In genomic region chr11:23497718-23498509, GRCm38 (mm10) we compare ENCODE assay signal across 8 mouse cellular contexts. TPM values are rescaled to one million over a fixed set of nuclear protein-coding genes. Genes with fewer than 3 reads are reported as not detected.
DNase-seq lines count a peak whose midpoint lies in the region; ATAC-seq lines count a peak whose summit lies in the region.

TSS of gene Ahsa2 (minus strand) at chr11:23498030.

- peaks cover 30% of the 10 kb centered on the region for H3K36me3 ChIP-seq in embryonic facial prominence, embryonic 14.5 days (ENCODE audit: control insufficient read depth, insufficient read depth, low read length)
- H3K36me3 ChIP-seq in kidney, embryonic 14.5 days (ENCODE audit: control insufficient read depth, insufficient read depth, low read length) = peaks cover 30% of the 10 kb centered on the region
- peaks cover 21% of the 10 kb centered on the region for H3K36me3 ChIP-seq in limb, embryonic 15.5 days

- H3K9ac ChIP-seq in embryonic facial prominence, embryonic 14.5 days (ENCODE audit: low read depth, low read length) = peak within 1 kb of the TSS; percentile 93
- H3K9ac ChIP-seq in kidney, embryonic 14.5 days (ENCODE audit: low read depth, low read length) = peak within 1 kb of the TSS; percentile 92
- H3K9ac ChIP-seq in limb, embryonic 15.5 days = peak within 1 kb of the TSS; percentile 92

- H3K4me1 ChIP-seq in embryonic facial prominence, embryonic 14.5 days (ENCODE audit: control insufficient read depth, insufficient read depth, low read length) = peaks cover 11% of the 10 kb centered on the region
- peaks cover 15% of the 10 kb centered on the region for H3K4me1 ChIP-seq in kidney, embryonic 14.5 days (ENCODE audit: control insufficient read depth, insufficient read depth, low read length)
- peaks cover 17% of the 10 kb centered on the region for H3K4me1 ChIP-seq in limb, embryonic 15.5 days

- peak within 1 kb of the TSS; percentile 95 for H3K4me3 ChIP-seq in embryonic facial prominence, embryonic 14.5 days (ENCODE audit: low read depth, low read length)
- H3K4me3 ChIP-seq in kidney, embryonic 14.5 days (ENCODE audit: low read length) = peak within 1 kb of the TSS; percentile 88
- H3K4me3 ChIP-seq in limb, embryonic 15.5 days = peak within 1 kb of the TSS; percentile 92

- no peaks in the 10 kb centered on the region for H3K27me3 ChIP-seq in embryonic facial prominence, embryonic 14.5 days (replicated peaks; ENCODE audit: control insufficient read depth, insufficient read depth, low read length)
- H3K27me3 ChIP-seq in kidney, embryonic 14.5 days (ENCODE audit: control insufficient read depth, insufficient read depth, low read length) = no peaks in the 10 kb centered on the region
- no peaks in the 10 kb centered on the region for H3K27me3 ChIP-seq in limb, embryonic 15.5 days

- ATAC-seq in embryonic facial prominence, embryonic 14.5 days (ENCODE audit: low read depth) = peak; percentile 94
- ATAC-seq in kidney, embryonic 14.5 days (ENCODE audit: low FRiP score, low TSS enrichment) = peak; percentile 96
- ATAC-seq in limb, embryonic 15.5 days (ENCODE audit: insufficient number of reproducible peaks, low FRiP score, low TSS enrichment, low read depth) = peak; percentile 96

- H3K9me3 ChIP-seq in embryonic facial prominence, embryonic 14.5 days (ENCODE audit: control insufficient read depth, low read length) = no peaks in the 10 kb centered on the region
- H3K9me3 ChIP-seq in kidney, embryonic 14.5 days (ENCODE audit: control insufficient read depth, low read length) = no peaks in the 10 kb centered on the region
- H3K9me3 ChIP-seq in limb, embryonic 15.5 days = no peaks in the 10 kb centered on the region

- H3K27ac ChIP-seq in embryonic facial prominence, embryonic 14.5 days (replicated peaks; ENCODE audit: low read depth, low read length) = peak within 1 kb of the TSS; percentile 95
- H3K27ac ChIP-seq in kidney, embryonic 14.5 days (ENCODE audit: low read depth, low read length) = peak within 1 kb of the TSS; percentile 94
- peak within 1 kb of the TSS; percentile 97 for H3K27ac ChIP-seq in limb, embryonic 15.5 days

- peak; percentile 94 for DNase-seq in 3T3-L1 (ENCODE audit: low read depth, low spot score)
- DNase-seq in adrenal gland, postnatal 4 days (ENCODE audit: low spot score in 2 of 2) = peak; percentile 92 to 95
- DNase-seq in embryonic facial prominence, embryonic 14.5 days (ENCODE audit: low spot score) = peak; percentile 98
- peak; percentile 95 to 96 for DNase-seq in heart, adult 9 months (ENCODE audit: low spot score in 2 of 2)
- peak; percentile 81 to 91 for DNase-seq in monocyte, adult 2 months (ENCODE audit: low read depth in 1 of 2, low spot score in 2 of 2)
- DNase-seq in spleen, postnatal 36 days (ENCODE audit: low spot score in 2 of 2) = peak; percentile 97 to 98

- H3K4me2 ChIP-seq in embryonic facial prominence, embryonic 14.5 days (ENCODE audit: low read depth, low read length) = peak within 1 kb of the TSS; percentile 85
- peak within 1 kb of the TSS; percentile 65 for H3K4me2 ChIP-seq in kidney, embryonic 14.5 days (replicated peaks; ENCODE audit: low read depth, low read length)
- H3K4me2 ChIP-seq in limb, embryonic 15.5 days = peak within 1 kb of the TSS; percentile 64

- 1% methylated on average over 30 of the region's 66 CpGs for WGBS in embryonic facial prominence, embryonic 14.5 days
- WGBS in kidney, embryonic 14.5 days = under 1% methylated on average over 54 of the region's 66 CpGs
- under 1% methylated on average over 63 of the region's 66 CpGs for WGBS in limb, embryonic 15.5 days

RNA-seq across cellular contexts. Expression of gene Ahsa2, which starts in this region (rescaled TPM):
- 10 to 100 TPM; 35.8 to 43.4 TPM for total RNA-seq in adrenal gland, postnatal 4 days (2021)
- 81.2 and 97.9 TPM in 2 replicates for polyA plus RNA-seq in embryonic facial prominence, embryonic 14.5 days (2014; fragmentation: Nextera tagmentation; extraction: Ambion mirVana)
- 78.7 and 87.5 TPM in 2 replicates for polyA plus RNA-seq in kidney, embryonic 14.5 days (2014; fragmentation: Nextera tagmentation; extraction: Ambion mirVana)
- polyA plus RNA-seq in limb, embryonic 15.5 days (2015; fragmentation: Nextera tagmentation; extraction: Ambion mirVana) = 81.7 and 83.2 TPM in 2 replicates

Comparison
In these comparisons a context has a peak if more than half of its experiments do, and no peak if none do; other contexts are left out.
1. Peak in every context shown above with its lines: DNase-seq, ATAC-seq, H3K4me3 ChIP-seq and H3K27ac ChIP-seq.